Mouse (Mus musculus) left cerebral cortex, postnatal 14 days (tissue): Measurements from ENCODE around the gene Tacc3. TPM values are rescaled to one million over a fixed set of nuclear protein-coding genes. Genes with fewer than 3 reads are reported as not detected.
A peak's percentile ranks its signal among the peaks of the same experiment; 100 is the strongest.

Experiments used
- DNase-seq, 2 experiments: peaks; one replicate each; pipeline ENCODE4 v3.0.0; 2021 to 2022; ENCODE audit warnings: low spot score in 2 of 2, mixed read lengths in 1 of 2
- intact Hi-C: fragments of 180-260 bp; cut with DNase I; formaldehyde crosslinking; loops from one replicate; pipeline ENCODE4 v1.15.1; 2025
- total RNA-seq, 2 experiments: library from RNA; stranded (reverse); gene quantifications; 2 replicates each; pipeline ENCODE4 v1.2.3; 2021

Tacc3 gene
- total RNA-seq, 2 experiments from 2014 or later = 9.1 to 11.2 TPM

DNA sequence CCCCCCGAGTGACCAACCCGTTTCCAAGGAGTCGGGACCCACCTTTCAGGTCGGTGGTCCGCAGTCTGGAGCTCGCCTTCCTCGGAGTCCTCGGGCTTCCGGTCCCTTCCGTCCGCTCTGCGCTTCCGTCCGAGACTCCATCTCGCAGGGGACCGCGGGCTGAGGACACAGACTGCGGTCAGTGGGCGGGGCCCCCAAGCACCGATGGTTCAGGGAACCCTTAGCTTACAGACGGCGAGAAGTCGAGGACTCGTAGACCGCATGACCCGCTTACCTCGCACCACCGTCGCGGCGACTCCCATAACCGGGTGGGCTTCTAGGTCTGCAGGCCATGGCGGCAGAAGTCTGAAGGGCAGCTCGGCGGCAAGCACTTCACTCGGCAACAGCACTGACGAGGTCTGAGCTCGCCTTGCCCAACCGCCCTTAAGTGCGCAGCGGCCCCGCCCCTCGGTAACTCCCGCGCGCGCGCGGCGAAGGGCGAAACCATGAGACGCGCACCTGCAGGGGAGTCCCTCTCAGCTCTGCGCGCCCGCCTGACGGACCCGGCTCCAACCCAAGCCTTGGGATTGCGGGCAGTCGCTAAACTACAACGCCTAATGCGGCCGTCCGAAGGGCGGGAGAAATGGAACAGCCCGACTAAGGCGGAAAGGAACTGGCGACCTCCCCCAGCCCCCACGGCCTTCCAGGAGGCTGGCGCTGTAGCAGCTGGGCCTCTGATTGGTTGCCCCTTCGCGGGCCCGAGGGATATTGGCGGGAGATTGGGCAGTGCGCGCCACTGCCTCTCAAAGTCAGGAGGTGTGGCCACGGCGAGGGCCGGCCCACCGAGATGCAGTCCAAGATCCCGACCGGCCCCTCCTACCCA is 5.8 kb upstream of the Tacc3 start, which contains the start of gene Slbp:
TSS of gene Slbp (minus strand) at position 654 of the 862 bp plus-strand sequence.
- DNase-seq = peak; percentile 94 to 95
- intact Hi-C loops = no loop called here

GRCm38 (mm10) chr5:33652783-33653173 is 5.2 kb upstream of the Tacc3 start:
- DNase-seq = no peak
- intact Hi-C loops = no loop called here

GRCm38 (mm10) chr5:33654424-33654823 is 3.5 kb upstream of the Tacc3 start:
- no peak for DNase-seq
- intact Hi-C loops = no loop called here

DNA sequence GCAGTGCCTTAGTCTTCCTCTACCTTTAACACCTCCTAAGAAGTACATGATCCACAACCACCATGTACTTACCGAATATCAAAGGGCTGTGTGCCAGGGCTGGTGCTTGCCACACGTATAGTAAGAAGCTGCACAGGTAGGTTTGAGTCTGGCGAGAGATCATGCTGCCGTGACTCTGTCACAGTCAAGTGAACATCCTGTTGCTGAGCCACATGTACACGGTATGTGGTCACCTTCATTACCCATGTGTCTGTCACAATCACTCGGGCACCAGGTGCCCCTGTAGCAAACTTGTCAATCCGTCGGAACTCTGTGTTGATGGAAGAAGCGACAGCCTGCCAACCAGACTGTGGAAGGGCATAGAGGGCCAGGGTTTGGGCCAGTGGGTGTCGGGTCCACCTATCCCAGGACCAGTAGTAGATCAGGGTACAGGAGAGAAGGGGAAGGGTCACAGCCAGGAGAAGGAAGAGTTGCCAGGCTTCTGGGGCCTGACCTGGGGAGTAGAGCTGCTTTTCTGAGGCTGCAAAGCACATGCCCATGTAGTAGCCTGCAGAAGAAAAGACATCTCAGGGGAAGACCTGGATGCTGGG is 2.6 kb upstream of the Tacc3 start:
- intact Hi-C loops = no loop called here
- no peak for DNase-seq

DNA sequence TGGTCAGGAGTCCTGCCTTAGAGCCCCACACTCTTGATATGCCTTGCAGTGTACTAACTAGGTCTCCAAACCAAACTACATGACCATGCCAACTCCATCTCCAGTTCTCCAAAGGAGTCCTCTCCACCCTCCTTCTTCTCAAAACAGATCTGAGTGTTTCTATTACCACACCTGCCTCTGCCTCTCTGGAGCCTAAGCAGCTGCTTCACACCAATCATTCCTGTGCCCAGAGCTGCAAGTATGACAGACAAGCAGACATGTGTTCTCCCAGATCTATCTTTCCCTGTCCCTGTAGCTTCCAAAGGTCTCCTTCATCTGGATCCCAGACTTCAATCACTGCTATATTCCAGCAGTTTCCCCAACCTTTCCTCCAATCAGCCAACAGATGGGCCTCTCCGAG is 1.2 kb upstream of the Tacc3 start:
- no peak for DNase-seq
- intact Hi-C loops = no loop called here

DNA sequence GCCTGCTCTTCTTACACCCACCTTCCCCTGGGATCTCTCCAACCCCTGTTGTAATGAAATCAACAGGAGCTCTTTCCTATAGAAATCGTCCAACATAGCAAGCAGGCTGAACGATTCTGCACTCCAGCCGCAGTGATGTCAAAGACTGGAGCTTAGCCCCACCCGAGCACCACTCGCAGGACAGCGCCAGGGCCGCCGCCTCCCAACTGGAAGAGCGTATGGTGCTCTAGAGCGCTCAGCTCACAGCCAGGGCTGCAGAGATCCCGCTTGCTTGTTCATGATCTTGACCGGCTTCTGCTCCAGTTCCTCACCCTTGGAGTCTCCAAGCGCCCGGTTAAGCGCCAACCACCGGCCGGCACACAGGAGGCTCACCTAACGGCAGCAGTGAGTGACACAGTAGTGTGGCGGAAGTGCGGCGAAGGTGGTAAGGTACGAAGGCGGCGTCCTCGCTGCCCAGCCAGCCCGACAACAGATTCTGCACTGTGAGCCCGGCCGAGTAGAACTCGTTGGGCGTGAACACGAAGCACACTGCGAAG is 609 bp upstream of the Tacc3 start:
- peak in 1 of 2 experiments; percentile 35 for DNase-seq
- intact Hi-C loops = no loop called here

GRCm38 (mm10) chr5:33658664-33659050 is 729 bp downstream of the Tacc3 start:
- no peak for DNase-seq
- intact Hi-C loops = no loop called here

DNA sequence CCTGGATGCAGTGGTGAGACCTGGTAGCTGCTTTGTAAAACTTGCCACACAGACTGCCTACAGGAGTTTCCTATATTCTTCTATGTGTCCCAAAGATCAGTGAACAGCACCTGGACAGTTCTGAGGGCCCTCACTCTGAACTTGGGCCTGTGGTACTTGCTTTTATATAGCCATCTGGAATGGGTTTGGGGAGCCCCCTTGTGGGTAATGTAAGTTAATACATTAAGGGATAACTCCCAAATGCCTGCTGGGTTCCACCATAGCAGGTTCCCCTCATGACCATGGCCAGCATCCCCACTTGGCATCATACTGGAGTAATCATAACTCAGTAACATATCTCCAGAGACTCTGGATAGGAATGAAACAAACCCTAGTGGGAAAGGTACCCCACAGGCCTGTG is 10.3 kb downstream of the Tacc3 start:
- no peak for DNase-seq
- intact Hi-C loops = loop anchor here (10.0 kb wide), 1 partner anchor 267 kb away; the partner anchor contains the start of gene Nelfa

DNA sequence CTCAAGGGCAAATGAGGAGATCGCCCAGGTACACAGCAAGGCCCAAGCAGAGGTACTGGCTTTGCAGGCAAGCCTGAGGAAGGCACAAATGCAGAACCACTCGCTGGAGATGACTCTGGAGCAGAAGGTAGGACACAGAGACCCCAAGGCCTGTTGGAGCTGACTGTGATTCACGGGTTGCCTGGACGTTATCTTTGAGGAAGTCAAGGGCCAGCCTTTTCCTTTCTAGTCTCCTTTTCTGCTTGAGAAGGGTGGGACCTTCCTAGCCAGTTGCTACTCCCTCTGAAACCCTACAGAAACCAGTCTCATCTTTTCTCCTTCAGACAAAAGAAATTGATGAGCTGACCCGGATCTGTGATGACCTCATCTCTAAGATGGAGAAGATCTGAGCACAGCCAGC is 13.7 kb downstream of the Tacc3 start:
- intact Hi-C loops = no loop called here
- DNase-seq = no peak

GRCm38 (mm10) chr5:33674439-33674838 is 16.5 kb downstream of the Tacc3 start:
- intact Hi-C loops = no loop called here

DNA sequence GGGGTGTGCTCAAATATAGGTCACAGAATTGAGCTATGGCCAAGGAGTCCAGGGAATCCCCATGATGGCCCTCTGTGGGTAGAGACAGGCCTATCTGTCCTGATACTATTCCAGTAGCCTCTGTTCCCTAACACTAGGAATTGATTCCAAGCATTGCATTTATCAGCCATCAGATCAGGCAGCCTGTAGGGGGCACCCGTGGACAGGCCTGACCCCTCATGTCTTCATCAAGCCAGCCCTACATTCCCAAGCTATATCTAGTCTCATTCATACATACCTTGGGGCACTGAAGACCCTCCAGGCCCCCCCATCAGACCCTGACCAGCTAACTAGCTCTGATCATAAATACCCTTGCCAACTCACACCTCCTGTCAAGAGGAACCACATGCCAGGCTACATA is 18.0 kb downstream of the Tacc3 start:
- intact Hi-C loops = no loop called here
- peak; percentile 63 to 67 for DNase-seq

More at GRCm38 (mm10) chr5:33674439-33674838, 16.5 kb downstream of the Tacc3 start:
- DNase-seq = peak; percentile 55 to 67

DNA sequence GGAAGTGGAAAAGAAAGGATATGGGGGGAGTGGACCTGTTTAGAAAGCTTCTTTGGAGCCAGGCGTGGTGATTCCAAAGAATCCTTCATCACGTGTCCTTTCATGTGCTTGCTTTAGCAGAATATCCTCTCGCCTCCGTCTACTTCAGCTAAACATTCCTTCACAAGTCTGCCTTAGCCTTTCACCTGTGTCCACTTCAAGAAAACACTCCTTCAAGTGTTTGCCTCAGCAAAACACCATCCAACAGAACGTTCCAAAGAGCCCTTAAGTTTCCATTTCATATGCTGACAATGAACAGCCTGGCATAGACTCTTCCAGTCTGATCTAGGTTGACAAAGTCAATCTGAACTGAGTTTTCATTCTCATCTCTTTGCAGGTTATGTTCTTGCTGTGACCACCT is 20.3 kb downstream of the Tacc3 start:
- intact Hi-C loops = no loop called here

GRCm38 (mm10) chr5:33681044-33681443 is 23.1 kb downstream of the Tacc3 start:
- intact Hi-C loops = loop anchor here (5.0 to 10.0 kb wide), 2 partner anchors 56 to 274 kb away; no protein-coding TSS in a partner anchor

More for the DNA sequence above, 20.3 kb downstream of the Tacc3 start:
- no peak for DNase-seq

GRCm38 (mm10) chr5:33681611-33682388 is 23.9 kb downstream of the Tacc3 start:
- DNase-seq = no peak
- intact Hi-C loops = loop anchor here (5.0 to 10.0 kb wide), 2 partner anchors 56 to 273 kb away; no protein-coding TSS in a partner anchor

More at GRCm38 (mm10) chr5:33681044-33681443, 23.1 kb downstream of the Tacc3 start:
- DNase-seq = no peak

- no peak for DNase-seq
- intact Hi-C loops = loop anchor here (5.0 to 10.0 kb wide), 2 partner anchors 54 to 272 kb away; no protein-coding TSS in a partner anchor
Observed at GRCm38 (mm10) chr5:33682963-33683362, 25.0 kb downstream of the Tacc3 start.

DNA sequence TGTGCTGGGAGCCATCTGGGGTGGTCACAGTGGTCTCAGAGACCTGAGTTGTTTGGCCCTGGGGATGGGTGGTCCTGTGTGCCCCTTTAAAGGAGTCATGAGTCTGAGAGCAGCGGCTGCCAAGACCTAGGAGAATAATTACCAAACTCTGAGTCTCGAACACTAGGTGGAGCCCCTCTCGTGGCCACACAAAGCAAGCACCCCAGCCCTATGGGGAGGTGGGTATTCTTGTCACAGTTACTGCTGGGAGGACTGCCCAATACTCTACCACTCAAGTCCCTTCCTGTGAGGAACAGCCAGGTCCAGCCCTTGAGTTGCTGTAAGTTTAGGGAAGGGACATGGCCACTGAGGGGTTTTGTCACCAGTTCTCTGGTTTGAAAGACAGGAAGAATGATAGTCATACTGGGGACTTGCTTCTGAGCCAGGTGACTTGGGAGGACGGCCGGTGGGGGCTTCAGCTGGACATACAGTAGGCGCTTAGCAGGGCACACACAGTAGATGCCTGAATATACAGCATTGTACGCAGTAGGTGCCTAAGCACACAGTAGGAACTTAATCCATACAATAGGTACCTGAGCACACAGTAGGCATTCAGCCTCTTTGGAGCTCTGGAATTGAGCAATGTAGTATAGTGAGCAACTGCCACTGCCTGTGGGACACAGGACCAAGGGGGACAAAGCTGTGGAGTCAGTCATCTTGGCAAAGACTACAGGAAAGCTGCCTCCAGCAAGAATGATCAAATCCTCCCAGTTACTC is 26.1 kb downstream of the Tacc3 start:
- peak; percentile 59 to 72 for DNase-seq
- intact Hi-C loops = loop anchor here (5.0 to 10.0 kb wide), 2 partner anchors 53 to 271 kb away; no protein-coding TSS in a partner anchor

- intact Hi-C loops = loop anchor here (5.0 to 10.0 kb wide), 2 partner anchors 52 to 270 kb away; no protein-coding TSS in a partner anchor
Observed at GRCm38 (mm10) chr5:33684932-33685331, 27.0 kb downstream of the Tacc3 start.

GRCm38 (mm10) chr5:33687142-33687541 is 29.2 kb downstream of the Tacc3 start:
- intact Hi-C loops = loop anchor here (10.0 kb wide), 1 partner anchor 268 kb away; no protein-coding TSS in a partner anchor
- DNase-seq = no peak

More at GRCm38 (mm10) chr5:33684932-33685331, 27.0 kb downstream of the Tacc3 start:
- DNase-seq = no peak
